Mouse (Mus musculus) T-helper 2 cell (primary cell): ENCODE data around the gene Ltk.

ENCODE experiments used
- in situ Hi-C: fragments of 300-600 bp; cut with MboI, MseI; formaldehyde crosslinking; loops from one replicate; pipeline ENCODE4 v1.15.1; 2025; ENCODE audit warnings: high pct_unique_total_duplicates

The Ltk gene

GRCm38 (mm10) chr2:119760251-119760650 is at the start of gene Ltk:
Gene Ltk, minus strand, starts transcription at chr2:119760431.
- in situ Hi-C loops: no loop called here

GRCm38 (mm10) chr2:119808881-119809280 is 48.6 kb upstream of the Ltk start:
- in situ Hi-C loops: no loop called here

- in situ Hi-C loops: no loop called here
Observed at GRCm38 (mm10) chr2:119808438-119808837, 48.2 kb upstream of the Ltk start.

- in situ Hi-C loops: no loop called here
Observed at GRCm38 (mm10) chr2:119805536-119805935, 45.3 kb upstream of the Ltk start.

GRCm38 (mm10) chr2:119804776-119805175 is 44.5 kb upstream of the Ltk start:
- in situ Hi-C loops: no loop called here

GRCm38 (mm10) chr2:119804275-119804628 is 44.0 kb upstream of the Ltk start:
- in situ Hi-C loops: no loop called here

GRCm38 (mm10) chr2:119803618-119804274 is 43.5 kb upstream of the Ltk start:
- in situ Hi-C loops: no loop called here

GRCm38 (mm10) chr2:119802767-119803617 is 42.8 kb upstream of the Ltk start:
- in situ Hi-C loops: no loop called here

- in situ Hi-C loops: no loop called here
Observed at GRCm38 (mm10) chr2:119800876-119801846, 40.9 kb upstream of the Ltk start.

GRCm38 (mm10) chr2:119799961-119800550 is 39.8 kb upstream of the Ltk start:
- in situ Hi-C loops: no loop called here

- in situ Hi-C loops: no loop called here
Observed at GRCm38 (mm10) chr2:119799181-119799960, 39.1 kb upstream of the Ltk start.

GRCm38 (mm10) chr2:119798246-119798927 is 38.2 kb upstream of the Ltk start:
- in situ Hi-C loops: no loop called here

GRCm38 (mm10) chr2:119797279-119797783 is 37.1 kb upstream of the Ltk start, which contains the start of gene Tyro3:
Gene Tyro3, plus strand, starts transcription at chr2:119797733.
- in situ Hi-C loops: no loop called here

GRCm38 (mm10) chr2:119789996-119790395 is 29.8 kb upstream of the Ltk start:
- in situ Hi-C loops: no loop called here

GRCm38 (mm10) chr2:119787206-119787883 is 27.1 kb upstream of the Ltk start, which contains the start of gene Rpap1:
Gene Rpap1, minus strand, starts transcription at chr2:119787537.
- in situ Hi-C loops: no loop called here

GRCm38 (mm10) chr2:119767246-119767645 is 7.0 kb upstream of the Ltk start:
- in situ Hi-C loops: no loop called here

- in situ Hi-C loops: no loop called here
Observed at GRCm38 (mm10) chr2:119763924-119764323, 3.7 kb upstream of the Ltk start.

GRCm38 (mm10) chr2:119762276-119762675 is 2.0 kb upstream of the Ltk start:
- in situ Hi-C loops: no loop called here
